ENCODE assay signal across 1 mouse cellular context in genomic region chr19:24300994-24301767, GRCm38 (mm10).
TF ChIP-seq lines count a peak whose summit lies in the region.

No protein-coding gene starts in this region.

TF ChIP-seq in CH12.LX, 34 proteins besides CTCF, POLR2A, EP300 and RAD21 (continued from another document):
- TF ChIP-seq POLR2AphosphoS2 (IDR thresholded peaks at IDR 0.05; ENCODE audit: low read depth, low read length) = no peak
- no peak for TF ChIP-seq UBTF (IDR thresholded peaks at IDR 0.05; ENCODE audit: low read depth, low read length)
- TF ChIP-seq USF2 (conservative IDR thresholded peaks at IDR 0.05; ENCODE audit: low read depth, low read length) = no peak
- TF ChIP-seq NRF1 (IDR thresholded peaks at IDR 0.05; ENCODE audit: low read depth, low read length) = no peak
- peak; percentile 13; the same call in 1 of the 2 replicates for TF ChIP-seq ELF1 (IDR thresholded peaks at IDR 0.05; ENCODE audit: low read depth, low read length)
- TF ChIP-seq JUN (IDR thresholded peaks at IDR 0.05; ENCODE audit: insufficient read depth, low read depth, low read length) = no peak
- no peak for TF ChIP-seq MAZ (IDR thresholded peaks at IDR 0.05; ENCODE audit: low read depth, low read length)
- TF ChIP-seq HCFC1 (IDR thresholded peaks at IDR 0.05; ENCODE audit: low read depth, low read length) = no peak; the same call in 1 of the 2 replicates
- TF ChIP-seq ZC3H11A (IDR thresholded peaks at IDR 0.05; ENCODE audit: low read depth, low read length) = peak; percentile 78
- no peak for TF ChIP-seq GABPA (IDR thresholded peaks at IDR 0.05; ENCODE audit: insufficient replicate concordance, low read depth, low read length)
- TF ChIP-seq ETS1 (conservative IDR thresholded peaks at IDR 0.05; ENCODE audit: low read depth, low read length) = 0 out of 2 replicates have a peak, but pooled peaks have one; percentile 13
- no peak for TF ChIP-seq ZMIZ1 (IDR thresholded peaks at IDR 0.05; ENCODE audit: low read depth, low read length)
- TF ChIP-seq JUND (conservative IDR thresholded peaks at IDR 0.05; ENCODE audit: low read depth, low read length) = no peak
- TF ChIP-seq MAFK (IDR thresholded peaks at IDR 0.05; ENCODE audit: insufficient replicate concordance, low read length) = no peak
- TF ChIP-seq ZNF384 (IDR thresholded peaks at IDR 0.05; ENCODE audit: low read depth, low read length) = no peak
- peak; percentile 29 for TF ChIP-seq IRF4 (IDR thresholded peaks at IDR 0.05; ENCODE audit: low read depth, low read length)
- TF ChIP-seq MAX (IDR thresholded peaks at IDR 0.05; ENCODE audit: low read length) = 0 out of 2 replicates have a peak, but pooled peaks have one; percentile 14
